In the genomic region with DNA sequence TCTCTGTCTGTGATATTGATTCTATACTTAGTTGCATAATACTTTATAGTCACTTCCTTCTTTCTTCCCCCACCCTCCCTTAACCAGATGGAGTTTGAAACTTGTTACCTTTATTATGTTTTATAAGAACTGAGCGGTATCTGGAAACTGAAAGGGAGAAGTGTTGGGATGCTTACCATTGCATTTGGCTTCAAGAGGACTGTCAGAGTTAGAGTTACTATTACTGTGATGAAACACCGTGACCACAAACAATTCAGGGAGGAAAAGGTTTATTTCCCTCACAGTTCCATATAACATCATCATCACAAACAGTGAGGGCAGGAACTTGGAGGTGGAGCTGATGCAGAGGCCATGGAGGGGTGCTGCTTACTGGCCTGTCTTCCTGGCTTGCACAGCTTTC, we compare ENCODE assay signal across 41 mouse cellular contexts. TPM values are rescaled to one million over a fixed set of nuclear protein-coding genes. Genes with fewer than 3 reads are reported as not detected.
"Had no signal": no experiment of that assay in that cellular context is flagged by ENCODE, and none has a peak within 500 bp of the region (broad histone marks: within the 10 kb centered on the region; RNA-seq: fewer than 3 reads in every experiment).

No protein-coding gene starts in this region.

- ATAC-seq: hindbrain, postnatal 0 days; intestine, embryonic 16.5 days; liver, embryonic 12.5 days had no signal

- DNase-seq: gastrocnemius, postnatal 25 days; heart, adult 2 months; heart, postnatal 14 days; heart, postnatal 36 days; kidney, adult 11 months; kidney, adult 2 months; kidney, adult 9 months; kidney, postnatal 14 days; kidney, postnatal 36 days; layer of hippocampus, adult 9-11 months; layer of hippocampus, postnatal 36 days; left cerebral cortex, postnatal 4 days had no signal

RNA-seq across cellular contexts. Expression of gene Nkx2-4, which starts 49.4 kb away (rescaled TPM):
- total RNA-seq: gastrocnemius, adult 18-20 months; gastrocnemius, adult 8-10 months; gastrocnemius, postnatal 25 days; gastrocnemius, postnatal 4 days; heart, adult 2 months; heart, postnatal 14 days; heart, postnatal 36 days; hematopoietic stem cell, adult 5-6 weeks; layer of hippocampus, adult 18-20 months; layer of hippocampus, adult 8-10 months; layer of hippocampus, postnatal 14 days; layer of hippocampus, postnatal 36 days; left cerebral cortex, adult 18-20 months; left cerebral cortex, adult 8-10 months; left cerebral cortex, postnatal 10 days; left cerebral cortex, postnatal 25 days; left cerebral cortex, postnatal 4 days; liver, adult 2 months had no signal
- polyA plus RNA-seq: heart, adult 2 months; heart, embryonic 11.5 days; heart, embryonic 13.5 days; heart, embryonic 15.5 days; heart, postnatal 0 days; hindbrain, embryonic 11.5 days; hindbrain, embryonic 13.5 days; hindbrain, embryonic 15.5 days; hindbrain, postnatal 0 days; intestine, embryonic 14.5 days; intestine, embryonic 16.5 days; kidney, adult 2 months; kidney, embryonic 15.5 days; kidney, postnatal 0 days; large intestine, adult 2 months; limb, embryonic 11.5 days; limb, embryonic 13.5 days; limb, embryonic 15.5 days; liver, adult 2 months; liver, embryonic 12.5 days had no signal
